Mouse (Mus musculus) heart, postnatal 0 days (tissue): ENCODE data around the gene Mapk7.

Source experiments
- CTCF ChIP-seq: IDR thresholded peaks from 2 replicates; pipeline ENCODE4 v1.5.1; 2016; ENCODE audit warnings: antibody characterized with exemption, control low read depth, low read depth
- EP300 ChIP-seq: IDR thresholded peaks from 2 replicates; pipeline ENCODE4 v1.6.1; 2016; ENCODE audit warnings: antibody characterized with exemption, low read depth

DNA sequence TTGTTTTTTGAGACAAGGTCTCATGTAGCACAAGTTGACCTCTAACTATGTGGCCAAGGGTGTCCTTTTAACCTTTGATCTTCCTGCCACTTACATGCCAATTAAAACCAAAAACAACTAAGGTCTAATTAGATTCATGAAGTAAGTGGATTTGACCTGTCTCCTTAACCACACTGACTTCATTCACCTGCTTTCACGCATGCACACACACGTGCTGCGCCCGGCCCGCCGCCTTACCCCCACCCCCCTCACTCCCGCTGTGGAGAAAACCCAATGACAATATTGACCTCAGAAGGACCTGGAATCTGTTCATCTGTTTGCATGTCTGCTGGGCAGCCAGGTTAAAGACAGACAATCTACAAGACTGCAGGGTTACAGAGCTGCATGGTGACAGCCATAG lies 46.4 kb upstream of the Mapk7 start:
- no peak for TF ChIP-seq CTCF
- no peak for TF ChIP-seq EP300
